Mouse (Mus musculus): ENCODE measurements around the gene Snx4. TPM values are rescaled to one million over a fixed set of nuclear protein-coding genes. Genes with fewer than 3 reads are reported as not detected.

Gene Snx4
- polyA plus RNA-seq, 1 experiment from 2014 or later = 82.7 TPM

DNA sequence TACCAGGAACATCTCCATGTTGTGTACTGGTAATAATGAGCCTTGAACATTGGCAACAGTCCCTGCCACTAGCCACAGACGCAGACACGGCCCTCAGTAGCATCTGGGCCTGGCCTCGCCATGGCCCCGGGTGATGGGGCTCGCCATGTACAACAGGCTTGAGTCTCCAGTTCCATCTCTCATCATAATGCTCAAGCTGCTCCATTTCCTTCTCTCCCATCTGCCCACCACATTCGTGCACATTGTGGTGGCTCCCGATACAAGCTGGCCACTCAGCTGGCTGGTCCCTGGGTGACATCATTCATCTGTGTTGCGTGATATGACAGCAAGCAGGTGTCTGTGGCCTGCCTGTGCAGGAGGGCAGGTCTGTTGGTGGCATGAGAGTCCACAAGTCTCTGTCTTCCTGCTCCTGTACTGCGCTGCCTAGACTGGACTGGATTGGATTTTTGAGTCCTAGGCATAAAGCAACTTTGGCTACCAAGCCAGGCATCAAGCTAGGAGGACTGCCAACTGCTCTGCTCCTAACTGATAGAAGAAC, 6.2 kb upstream of the Snx4 start:
- no peak for ATAC-seq (ENCODE audit: insufficient number of reproducible peaks, insufficient read depth, low FRiP score, low TSS enrichment, low read depth)
- Histone ChIP-seq H3K4me1 (no peaks in the 10 kb centered on the region), H3K9ac (no peak overlapping the region), H3K4me2 (no peak overlapping the region), H3K27me3 (no peaks in the 10 kb centered on the region), H3K27ac (no peak overlapping the region), H3K9me3 (no peaks in the 10 kb centered on the region), H3K36me3 (peaks cover 49% of the 10 kb centered on the region), H3K4me3 (no peak overlapping the region)
- WGBS = 92% methylated on average over 9 of the region's 9 CpGs

DNA sequence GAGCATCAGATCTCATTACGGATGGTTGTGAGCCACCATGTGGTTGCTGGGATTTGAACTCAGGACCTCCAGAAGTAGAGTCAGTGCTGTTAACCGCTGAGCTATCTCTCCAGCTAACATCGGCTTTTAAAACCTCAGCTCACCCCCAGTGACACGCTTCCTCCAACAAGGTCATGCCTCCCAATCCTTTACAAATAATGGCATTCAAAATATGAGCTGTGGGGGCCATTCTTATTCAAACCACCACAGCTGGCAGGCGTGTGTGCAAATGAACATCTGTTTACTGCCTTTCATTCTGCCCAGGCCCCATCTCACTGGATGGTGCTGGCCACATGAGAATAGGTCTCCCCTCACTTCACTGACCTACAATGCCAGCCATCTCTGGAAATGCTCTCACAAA, 4.7 kb upstream of the Snx4 start:
- Histone ChIP-seq H3K4me2 (no peak overlapping the region), H3K9ac (no peak overlapping the region), H3K36me3 (peaks cover 35% of the 10 kb centered on the region), H3K27ac (0 out of 2 replicates have a peak overlapping the region, but pooled peaks have one; percentile 22), H3K27me3 (no peaks in the 10 kb centered on the region), H3K4me1 (peaks cover 3% of the 10 kb centered on the region; the same call in 1 of the 2 replicates), H3K9me3 (no peaks in the 10 kb centered on the region), H3K4me3 (no peak overlapping the region)
- ATAC-seq (ENCODE audit: insufficient number of reproducible peaks, insufficient read depth, low FRiP score, low TSS enrichment, low read depth) = no peak
- 82% methylated on average over 5 of the region's 5 CpGs for WGBS

DNA sequence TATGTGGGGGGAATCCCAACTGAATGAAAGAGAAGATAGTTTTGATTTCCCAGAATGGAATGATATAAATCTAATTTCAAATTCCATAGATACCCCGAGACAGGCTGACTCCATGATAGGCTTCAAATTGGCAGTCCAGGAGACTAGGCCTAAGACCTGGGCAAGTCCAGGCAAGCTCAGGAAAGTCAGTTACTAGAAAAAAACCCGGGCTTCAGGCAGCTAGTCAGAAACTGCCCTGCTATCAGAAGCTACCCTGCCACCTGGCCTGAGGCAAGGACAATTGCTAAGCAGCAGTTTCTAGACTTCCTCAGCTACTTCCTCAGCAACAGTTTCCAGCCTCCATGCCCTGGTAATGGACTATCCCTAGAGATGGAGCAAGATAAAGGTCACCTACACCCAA, 4.2 kb upstream of the Snx4 start:
- 55% methylated on average over 2 of the region's 2 CpGs for WGBS

DNA sequence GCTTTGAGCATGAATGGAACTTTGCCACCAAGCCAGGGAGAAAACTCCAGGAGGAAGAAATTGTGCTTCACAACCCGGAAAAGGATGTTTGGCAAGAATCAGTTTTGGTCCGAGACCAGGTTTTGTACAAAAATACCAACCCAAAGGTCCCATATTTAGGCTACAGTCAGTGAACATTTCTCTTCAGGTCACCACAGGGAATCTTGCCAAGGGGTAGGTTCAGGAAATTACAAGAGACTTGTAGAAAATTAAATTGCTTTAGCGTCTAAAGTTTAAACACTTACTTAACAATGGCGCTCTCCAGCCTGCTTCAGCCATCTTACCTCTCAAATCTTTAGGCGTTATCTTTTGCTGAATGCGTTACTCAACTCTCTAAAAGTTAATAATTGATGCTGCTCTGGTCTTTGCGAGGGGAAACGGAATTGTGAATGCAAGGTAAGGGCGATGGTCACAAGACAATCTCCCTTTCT, 556 bp upstream of the Snx4 start:
- ATAC-seq (ENCODE audit: insufficient number of reproducible peaks, insufficient read depth, low FRiP score, low TSS enrichment, low read depth) = no peak
- Histone ChIP-seq H3K36me3 (peaks cover 5% of the 10 kb centered on the region; the same call in 1 of the 2 replicates), H3K4me2 (peak overlapping the region; percentile 79), H3K27me3 (no peaks in the 10 kb centered on the region), H3K4me1 (peaks cover 16% of the 10 kb centered on the region), H3K9me3 (no peaks in the 10 kb centered on the region), H3K4me3 (peak overlapping the region; percentile 95), H3K9ac (peak overlapping the region; percentile 95), H3K27ac (peak overlapping the region; percentile 72)
- WGBS = 18% methylated on average over 9 of the region's 9 CpGs

More for the DNA sequence above, 4.2 kb upstream of the Snx4 start:
- peaks cover 3% of the 10 kb centered on the region; the same call in 1 of the 2 replicates for H3K4me1 ChIP-seq
- no peak overlapping the region for H3K4me2 ChIP-seq
- ATAC-seq (ENCODE audit: insufficient number of reproducible peaks, insufficient read depth, low FRiP score, low TSS enrichment, low read depth) = no peak
- peaks cover 30% of the 10 kb centered on the region for H3K36me3 ChIP-seq
- H3K27me3 ChIP-seq = no peaks in the 10 kb centered on the region
- H3K9ac ChIP-seq = no peak overlapping the region
- no peak overlapping the region for H3K4me3 ChIP-seq
- peak overlapping the region; percentile 22; the same call in 1 of the 2 replicates for H3K27ac ChIP-seq
- no peaks in the 10 kb centered on the region for H3K9me3 ChIP-seq

GRCm38 (mm10) chr16:33255601-33256000, 4.4 kb downstream of the Snx4 start:
- peaks cover 19% of the 10 kb centered on the region for H3K4me1 ChIP-seq
- H3K36me3 ChIP-seq = peaks cover 10% of the 10 kb centered on the region; the same call in 1 of the 2 replicates
- ATAC-seq (ENCODE audit: insufficient number of reproducible peaks, insufficient read depth, low FRiP score, low TSS enrichment, low read depth) = no peak
- WGBS = 82% methylated on average over 7 of the region's 7 CpGs
- no peak overlapping the region for H3K9ac ChIP-seq
- no peak overlapping the region for H3K4me2 ChIP-seq
- H3K27me3 ChIP-seq = no peaks in the 10 kb centered on the region
- H3K9me3 ChIP-seq = no peaks in the 10 kb centered on the region
- H3K4me3 ChIP-seq = no peak overlapping the region
- no peak overlapping the region for H3K27ac ChIP-seq

DNA sequence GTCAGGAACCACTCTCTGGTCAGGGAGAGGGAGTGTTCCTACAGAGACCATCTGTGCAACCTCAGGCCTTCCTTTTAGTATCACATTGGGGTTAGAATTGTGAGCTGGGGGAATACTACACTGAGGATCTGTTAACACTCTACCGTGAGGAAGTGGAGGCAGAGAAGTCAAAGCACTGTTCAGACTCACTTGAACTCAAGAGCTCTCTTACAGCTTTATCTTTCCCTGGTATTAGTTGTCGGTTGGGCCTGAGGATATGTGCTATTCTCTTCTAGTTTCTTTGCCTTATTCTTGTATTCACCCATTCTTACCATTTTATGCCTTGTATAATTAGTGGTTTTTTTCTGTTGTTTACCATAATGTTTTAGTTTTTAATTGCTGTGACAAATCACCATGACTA, 7.3 kb downstream of the Snx4 start:
- Histone ChIP-seq H3K9ac (no peak overlapping the region), H3K27ac (no peak overlapping the region), H3K9me3 (no peaks in the 10 kb centered on the region), H3K36me3 (peaks cover 10% of the 10 kb centered on the region), H3K27me3 (no peaks in the 10 kb centered on the region), H3K4me1 (peaks cover 11% of the 10 kb centered on the region), H3K4me3 (no peak overlapping the region), H3K4me2 (no peak overlapping the region)
- WGBS = 84% methylated on average over 2 of the region's 2 CpGs
- ATAC-seq (ENCODE audit: insufficient number of reproducible peaks, insufficient read depth, low FRiP score, low TSS enrichment, low read depth) = no peak

GRCm38 (mm10) chr16:33259824-33260223, 8.6 kb downstream of the Snx4 start:
- no peak overlapping the region for H3K9ac ChIP-seq
- ATAC-seq (ENCODE audit: insufficient number of reproducible peaks, insufficient read depth, low FRiP score, low TSS enrichment, low read depth) = no peak
- H3K9me3 ChIP-seq = no peaks in the 10 kb centered on the region
- no peak overlapping the region for H3K4me2 ChIP-seq
- peaks cover 23% of the 10 kb centered on the region for H3K36me3 ChIP-seq
- 86% methylated on average over 3 of the region's 3 CpGs for WGBS
- no peak overlapping the region for H3K4me3 ChIP-seq
- no peak overlapping the region for H3K27ac ChIP-seq
- peaks cover 10% of the 10 kb centered on the region for H3K4me1 ChIP-seq
- no peaks in the 10 kb centered on the region for H3K27me3 ChIP-seq

DNA sequence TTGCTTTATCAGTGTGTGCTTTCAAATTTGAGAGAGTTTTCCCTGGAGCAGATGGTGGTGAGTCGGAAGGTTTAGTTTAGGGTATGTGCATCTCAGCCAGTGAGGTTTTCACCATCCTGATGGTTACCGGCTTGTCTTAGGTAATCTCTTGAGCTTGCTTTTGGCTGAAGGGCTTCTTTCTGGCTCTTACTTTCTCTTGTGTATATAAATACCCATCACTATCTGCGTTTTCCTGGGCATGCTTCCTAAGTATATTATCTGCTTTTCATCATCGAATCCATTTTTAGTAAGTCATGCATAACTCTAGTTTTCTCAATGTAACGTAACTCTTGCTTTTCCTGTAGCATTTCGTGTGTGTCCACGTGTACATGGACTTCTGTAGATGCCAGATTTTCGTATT, 9.6 kb downstream of the Snx4 start:
- H3K27ac ChIP-seq = no peak overlapping the region
- no peak overlapping the region for H3K4me3 ChIP-seq
- WGBS = 73% methylated on average over 8 of the region's 8 CpGs
- H3K4me1 ChIP-seq = peaks cover 5% of the 10 kb centered on the region
- no peak overlapping the region for H3K4me2 ChIP-seq
- peaks cover 33% of the 10 kb centered on the region for H3K36me3 ChIP-seq
- no peaks in the 10 kb centered on the region for H3K27me3 ChIP-seq
- H3K9ac ChIP-seq = no peak overlapping the region
- H3K9me3 ChIP-seq = no peaks in the 10 kb centered on the region
- no peak for ATAC-seq (ENCODE audit: insufficient number of reproducible peaks, insufficient read depth, low FRiP score, low TSS enrichment, low read depth)

- 82% methylated on average over 2 of the region's 2 CpGs for WGBS
- H3K27me3 ChIP-seq = no peaks in the 10 kb centered on the region
- H3K36me3 ChIP-seq = peaks cover 40% of the 10 kb centered on the region
- H3K4me2 ChIP-seq = no peak overlapping the region
- H3K4me3 ChIP-seq = no peak overlapping the region
- ATAC-seq (ENCODE audit: insufficient number of reproducible peaks, insufficient read depth, low FRiP score, low TSS enrichment, low read depth) = no peak
- H3K27ac ChIP-seq = no peak overlapping the region
- no peak overlapping the region for H3K9ac ChIP-seq
- H3K4me1 ChIP-seq = peaks cover 5% of the 10 kb centered on the region
- H3K9me3 ChIP-seq = no peaks in the 10 kb centered on the region
Measured at GRCm38 (mm10) chr16:33261584-33262061, 10.4 kb downstream of the Snx4 start.

- Histone ChIP-seq H3K9me3 (no peaks in the 10 kb centered on the region), H3K27ac (no peak overlapping the region), H3K27me3 (no peaks in the 10 kb centered on the region), H3K9ac (no peak overlapping the region), H3K4me1 (peaks cover 5% of the 10 kb centered on the region), H3K4me2 (no peak overlapping the region), H3K36me3 (peaks cover 45% of the 10 kb centered on the region), H3K4me3 (no peak overlapping the region)
- no peak for ATAC-seq (ENCODE audit: insufficient number of reproducible peaks, insufficient read depth, low FRiP score, low TSS enrichment, low read depth)
- WGBS = 92% methylated on average over 1 of the region's 1 CpGs
Measured at GRCm38 (mm10) chr16:33262096-33262495, 10.9 kb downstream of the Snx4 start.

DNA sequence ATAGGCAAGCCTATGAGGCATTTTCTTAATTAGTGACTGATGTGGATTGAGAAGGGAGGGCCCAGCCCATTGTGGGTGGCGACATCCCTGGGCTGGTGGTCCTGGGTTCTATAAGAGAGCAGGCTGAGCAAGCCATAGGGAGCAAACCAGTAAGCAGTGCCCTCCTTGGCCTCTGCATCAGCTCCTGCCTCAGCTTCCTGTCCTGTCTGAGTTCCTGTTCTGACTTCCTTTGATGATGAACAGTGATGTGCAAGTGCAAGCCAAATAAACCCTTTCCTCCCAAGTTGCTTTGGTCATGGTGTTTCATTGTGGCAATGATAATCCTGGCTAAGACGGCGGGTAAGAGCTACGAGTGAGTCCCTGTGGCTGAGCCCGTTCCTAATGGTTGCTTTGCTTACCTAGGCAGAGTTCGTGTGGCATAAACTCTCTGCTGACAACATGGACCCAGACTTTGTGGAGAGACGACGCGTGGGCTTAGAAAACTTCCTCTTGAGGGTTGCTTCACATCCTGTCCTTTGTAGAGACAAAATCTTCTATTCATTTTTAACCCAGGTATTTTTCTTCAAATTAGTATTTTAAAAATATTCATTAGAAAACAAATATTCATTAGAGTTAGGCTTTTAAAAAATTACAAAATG, 16.5 kb downstream of the Snx4 start:
- ATAC-seq (ENCODE audit: insufficient number of reproducible peaks, insufficient read depth, low FRiP score, low TSS enrichment, low read depth) = no peak
- no peaks in the 10 kb centered on the region for H3K4me1 ChIP-seq
- H3K36me3 ChIP-seq = peaks cover 77% of the 10 kb centered on the region
- no peak overlapping the region for H3K9ac ChIP-seq
- no peaks in the 10 kb centered on the region for H3K27me3 ChIP-seq
- no peak overlapping the region for H3K4me2 ChIP-seq
- H3K4me3 ChIP-seq = no peak overlapping the region
- 88% methylated on average over 9 of the region's 9 CpGs for WGBS
- H3K27ac ChIP-seq = no peak overlapping the region
- H3K9me3 ChIP-seq = no peaks in the 10 kb centered on the region; the same call in 1 of the 2 replicates

- Histone ChIP-seq H3K9me3 (no peaks in the 10 kb centered on the region; the same call in 1 of the 2 replicates), H3K4me2 (no peak overlapping the region), H3K36me3 (peaks cover 67% of the 10 kb centered on the region), H3K27me3 (no peaks in the 10 kb centered on the region), H3K27ac (no peak overlapping the region), H3K4me3 (no peak overlapping the region), H3K4me1 (no peaks in the 10 kb centered on the region), H3K9ac (no peak overlapping the region)
- no peak for ATAC-seq (ENCODE audit: insufficient number of reproducible peaks, insufficient read depth, low FRiP score, low TSS enrichment, low read depth)
- 94% methylated on average over 4 of the region's 4 CpGs for WGBS
Measured at GRCm38 (mm10) chr16:33271824-33272223, 20.6 kb downstream of the Snx4 start.
